Mouse (Mus musculus): Measurements from ENCODE around the gene Atmin.

Atmin gene

DNA sequence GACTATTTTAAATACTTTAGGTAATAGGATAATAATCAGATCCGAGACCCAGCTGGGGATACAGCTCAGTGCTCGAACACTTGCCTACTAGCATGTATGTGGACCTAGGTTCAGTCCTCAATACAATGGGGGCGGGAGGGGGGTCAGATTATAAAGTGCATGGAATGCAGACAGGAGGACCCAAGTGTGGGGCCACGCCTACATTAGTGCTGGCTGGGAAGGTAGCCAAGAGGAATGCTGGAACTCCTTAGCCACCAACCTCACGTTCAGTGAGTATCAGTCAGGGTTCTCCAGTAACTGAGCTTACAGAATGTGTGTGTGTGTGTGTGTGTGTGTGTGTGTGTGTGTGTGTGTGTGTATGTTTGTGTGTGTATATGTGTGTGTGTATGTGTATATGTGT is 8.2 kb downstream of the Atmin start:
- DNase-seq (ENCODE audit: low read depth, low spot score): peak; percentile 67

DNA sequence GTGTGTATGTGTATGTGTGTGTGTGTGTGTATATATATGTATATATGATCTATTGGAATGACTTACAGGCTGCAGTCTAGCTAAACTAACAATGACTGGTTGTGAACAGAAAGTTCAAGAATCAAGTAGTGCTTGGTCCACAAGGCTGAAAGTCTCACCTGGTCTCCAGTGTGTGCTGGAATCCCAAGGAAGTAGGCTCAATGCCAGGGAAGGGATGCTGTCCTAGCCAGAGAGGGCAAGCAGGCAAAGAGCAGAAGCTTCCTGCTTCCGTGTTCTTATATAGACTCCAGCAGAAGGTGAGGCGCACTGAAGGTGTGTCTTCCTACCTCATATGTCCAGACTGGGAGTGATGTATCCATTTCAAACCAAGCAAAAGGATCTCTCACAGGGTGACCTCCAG is 8.6 kb downstream of the Atmin start:
- no peak for DNase-seq (ENCODE audit: low read depth, low spot score)

DNA sequence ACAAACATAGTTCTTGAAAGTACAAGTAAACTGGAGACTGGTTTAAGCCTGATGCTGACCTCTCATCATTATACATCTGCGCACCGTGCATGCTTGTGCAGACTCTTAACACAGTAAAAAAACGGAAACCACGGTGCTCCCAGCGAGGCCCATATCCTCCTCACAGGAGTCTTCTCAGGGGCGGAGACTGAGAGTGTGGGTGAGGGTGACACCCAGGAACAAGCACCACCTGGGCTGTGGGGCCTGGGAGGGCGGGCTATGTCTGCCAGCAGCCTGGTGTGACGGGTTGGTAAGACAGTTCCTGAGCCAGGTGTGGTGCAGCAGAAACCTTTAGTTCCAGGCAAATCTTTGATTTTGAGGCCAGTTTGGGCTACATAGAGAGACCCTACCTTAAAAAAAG is 9.2 kb downstream of the Atmin start:
- no peak for DNase-seq (ENCODE audit: low read depth, low spot score)

DNA sequence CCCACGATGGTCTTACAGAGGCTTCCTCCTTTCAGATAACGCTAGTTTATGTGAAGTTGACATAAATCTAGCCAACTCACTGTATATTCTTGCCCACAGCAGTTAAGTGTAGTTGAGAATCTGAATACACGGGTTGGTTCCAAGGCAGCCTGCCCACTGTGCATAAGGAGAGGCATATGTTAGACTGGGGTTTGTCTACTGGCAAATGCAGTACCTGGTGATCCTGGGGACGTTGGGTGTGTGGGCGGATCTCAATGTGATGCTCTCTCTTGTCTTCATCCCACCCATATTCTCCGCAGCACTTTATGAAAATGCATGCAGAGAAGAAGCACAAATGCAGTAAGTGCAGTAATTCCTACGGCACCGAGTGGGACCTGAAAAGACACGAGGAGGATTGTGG is 11.2 kb downstream of the Atmin start:
- no peak for DNase-seq (ENCODE audit: low read depth, low spot score)

GRCm38 (mm10) chr8:116969531-116969930 is 26.3 kb downstream of the Atmin start:
- no peak for DNase-seq (ENCODE audit: low read depth, low spot score)

GRCm38 (mm10) chr8:116975066-116975465 is 31.9 kb downstream of the Atmin start:
- DNase-seq (ENCODE audit: low read depth, low spot score): peak; percentile 84

- DNase-seq (ENCODE audit: low read depth, low spot score): peak; percentile 66
These were observed 32.4 kb downstream of the Atmin start for GRCm38 (mm10) chr8:116975606-116976005.

GRCm38 (mm10) chr8:116978052-116978451 is 34.9 kb downstream of the Atmin start:
- DNase-seq (ENCODE audit: low read depth, low spot score): no peak

- DNase-seq (ENCODE audit: low read depth, low spot score): peak; percentile 98
These were observed 35.6 kb downstream of the Atmin start, which contains the start of gene 1700030J22Rik for GRCm38 (mm10) chr8:116978631-116979256. Gene 1700030J22Rik, minus strand, starts transcription at chr8:116978959.

GRCm38 (mm10) chr8:116980117-116980516 is 36.9 kb downstream of the Atmin start:
- peak; percentile 82 for DNase-seq (ENCODE audit: low read depth, low spot score)

GRCm38 (mm10) chr8:116989842-116990241 is 46.6 kb downstream of the Atmin start:
- peak; percentile 65 for DNase-seq (ENCODE audit: low read depth, low spot score)

- DNase-seq (ENCODE audit: low read depth, low spot score): no peak
These were observed 48.0 kb downstream of the Atmin start for GRCm38 (mm10) chr8:116991241-116991640.

GRCm38 (mm10) chr8:116992176-116992971 is 49.2 kb downstream of the Atmin start:
- DNase-seq (ENCODE audit: low read depth, low spot score): peak; percentile 25

GRCm38 (mm10) chr8:116993095-116993867 is 50.1 kb downstream of the Atmin start, which contains the start of gene Gcsh:
Gene Gcsh, minus strand, starts transcription at chr8:116993537.
- peak; percentile 100 for DNase-seq (ENCODE audit: low read depth, low spot score)

GRCm38 (mm10) chr8:116994016-116994716 is 51.0 kb downstream of the Atmin start:
- DNase-seq (ENCODE audit: low read depth, low spot score): no peak

All from R1 (cell line).